Mouse (Mus musculus) lung, embryonic 14.5 days (tissue): ENCODE data around the gene Gm2174. TPM values are rescaled to one million over a fixed set of nuclear protein-coding genes. Genes with fewer than 3 reads are reported as not detected.

Experiments
- ATAC-seq: fragments of 200-750 bp; cut with Nextera tagmentation; 2 replicates; pipeline ENCODE4 v1.8.0; 2017; ENCODE audit warnings: mild to moderate bottlenecking, moderate TSS enrichment, moderate library complexity; ENCODE audit not compliant: insufficient read depth
- DNase-seq: peaks from one replicate; pipeline ENCODE4 v3.0.0-alpha.2; 2015
- H3K27ac ChIP-seq: fragments of 300-500 bp; sonication (generic); 2 replicates; pipeline ENCODE4 v1.5.1; 2014; ENCODE audit warnings: low read depth, mild to moderate bottlenecking, moderate library complexity
- H3K27me3 ChIP-seq: fragments of 300-500 bp; sonication (generic); 2 replicates; pipeline ENCODE4 v1.6.1; 2014; ENCODE audit warnings: low read length, control low read depth; ENCODE audit not compliant: insufficient read depth
- H3K36me3 ChIP-seq: fragments of 300-500 bp; sonication (generic); 2 replicates; pipeline ENCODE4 v1.6.1; 2014; ENCODE audit warnings: control low read depth; ENCODE audit not compliant: insufficient read depth
- H3K4me1 ChIP-seq: fragments of 300-500 bp; sonication (generic); 2 replicates; pipeline ENCODE4 v1.6.1; 2014; ENCODE audit warnings: antibody characterized with exemption, control low read depth; ENCODE audit not compliant: insufficient read depth
- H3K4me2 ChIP-seq: fragments of 300-500 bp; sonication (generic); 2 replicates; pipeline ENCODE4 v1.6.1; 2014; ENCODE audit warnings: mild to moderate bottlenecking
- H3K4me3 ChIP-seq: fragments of 300-500 bp; sonication (generic); 2 replicates; pipeline ENCODE4 v1.5.1; 2014; ENCODE audit warnings: low read depth, low read length
- H3K9ac ChIP-seq: fragments of 300-500 bp; sonication (generic); 2 replicates; pipeline ENCODE4 v1.6.1; 2014
- H3K9me3 ChIP-seq: fragments of 300-500 bp; sonication (generic); 2 replicates; pipeline ENCODE4 v1.6.1; 2016; ENCODE audit warnings: low read depth, low read length, control low read depth
- CTCF ChIP-seq: IDR thresholded peaks from 2 replicates; pipeline ENCODE4 v1.5.1; 2016; ENCODE audit warnings: antibody characterized with exemption, low read depth
- WGBS: fragments of 180-500 bp; shearing (Covaris S2); extraction: QIAGEN DNeasy Blood & Tissue Kit; methylation state at CpG from one replicate; pipeline ENCODE4 v1.1.7; 2014; 5-methylcytosine and 5-hydroxymethylcytosine counted together
- polyA plus RNA-seq: library from polyadenylated mRNA; unstranded; fragments of >200 nt; fragmentation: Nextera tagmentation; extraction: Ambion mirVana; gene quantifications from 2 replicates; pipeline ENCODE4 v1.2.1, GENCODE M21; 2014

Gm2174 gene
- polyA plus RNA-seq, 1 experiment from 2014 or later = 4.5 TPM

DNA sequence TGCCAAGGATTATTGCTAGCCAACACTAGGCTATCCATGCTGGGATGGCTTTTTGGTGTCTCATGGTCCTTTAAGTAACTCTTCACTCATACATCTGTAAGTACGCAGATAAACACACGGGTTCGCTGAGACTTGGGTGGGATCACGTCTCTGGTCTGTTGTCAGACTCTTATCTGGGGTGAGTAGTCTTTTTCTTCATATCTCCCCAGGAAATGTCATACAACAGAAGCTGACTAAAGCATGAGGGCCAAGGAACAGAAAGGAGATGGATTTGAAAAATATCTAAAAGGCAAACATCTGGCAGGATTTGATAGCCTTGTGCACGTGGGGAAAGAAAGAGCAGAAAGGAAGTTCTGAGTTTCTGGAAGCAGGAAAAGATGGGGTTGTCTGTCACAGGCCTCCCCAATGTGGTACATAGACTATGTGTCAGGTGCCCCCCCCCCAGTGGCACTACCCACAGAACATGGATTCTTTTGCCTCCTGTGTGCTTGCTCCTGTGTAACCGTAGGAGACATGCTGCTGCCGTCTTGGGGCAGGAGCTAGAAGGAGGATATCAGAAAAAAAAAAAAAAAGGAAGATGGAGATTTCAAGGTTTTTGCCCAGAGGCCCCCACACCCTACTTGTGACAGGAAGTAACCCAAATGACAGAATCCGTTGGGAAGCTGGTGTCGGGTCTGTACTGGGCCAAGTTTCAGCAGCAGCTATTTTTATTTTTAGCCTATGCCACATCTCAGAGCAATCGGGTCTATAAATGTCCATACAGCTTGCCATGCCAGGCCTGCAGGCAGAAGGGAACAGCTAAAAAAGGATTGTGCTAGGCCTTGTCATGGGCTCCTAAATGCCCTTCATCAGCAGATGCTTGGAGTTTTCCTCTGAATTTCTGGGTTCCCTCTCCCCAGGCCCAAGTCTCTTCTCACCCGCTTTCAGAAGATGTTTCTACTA is 1.0 kb upstream of the Gm2174 start:
- Histone ChIP-seq H3K27me3 (no peaks in the 10 kb centered on the region), H3K27ac (no peak overlapping the region), H3K9ac (no peak overlapping the region), H3K4me3 (no peak overlapping the region), H3K4me2 (no peak overlapping the region), H3K9me3 (no peaks in the 10 kb centered on the region), H3K36me3 (no peaks in the 10 kb centered on the region), H3K4me1 (no peaks in the 10 kb centered on the region)
- TF ChIP-seq CTCF = no peak
- DNase-seq (no peak), ATAC-seq (no peak)
- 45% methylated on average over 11 of the region's 11 CpGs for WGBS

DNA sequence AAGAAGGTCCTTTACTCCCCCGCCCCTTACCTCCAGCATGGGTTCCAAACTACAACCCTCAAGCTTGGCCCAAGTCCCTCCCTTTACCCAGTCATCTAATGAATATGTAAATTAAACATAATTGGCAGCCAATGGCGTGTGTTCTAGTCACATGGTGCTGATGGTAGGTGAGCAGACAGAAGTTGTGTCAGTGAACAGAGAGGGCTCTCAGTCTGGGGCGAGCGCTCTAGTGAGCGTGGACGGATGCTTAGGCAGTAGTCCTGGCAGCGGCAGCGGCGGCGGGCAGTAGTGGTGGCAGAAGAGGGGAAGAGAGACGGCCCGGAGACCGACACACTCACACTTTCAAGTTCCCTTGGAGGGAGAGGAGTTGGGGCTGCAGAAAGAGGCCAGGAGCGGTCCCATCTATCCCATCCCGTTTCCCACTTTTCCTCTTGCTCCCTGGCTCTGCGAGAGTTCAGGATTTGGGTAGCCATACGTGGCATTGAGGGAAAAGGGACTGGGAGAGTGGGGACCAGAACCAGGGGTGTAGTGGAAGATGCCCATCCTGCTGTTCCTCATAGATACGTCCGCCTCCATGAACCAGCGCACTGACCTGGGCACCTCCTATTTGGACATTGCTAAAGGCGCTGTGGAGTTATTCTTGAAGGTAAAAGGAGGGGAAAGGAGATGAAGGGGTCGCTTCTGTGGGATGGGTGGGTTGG is 7.1 kb downstream of the Gm2174 start, which contains the start of gene Ints6l:
TSS of gene Ints6l (plus strand) at position 187 of the 701 bp plus-strand sequence.
- no peaks in the 10 kb centered on the region for H3K4me1 ChIP-seq
- ATAC-seq = peak; percentile 87
- H3K27me3 ChIP-seq = no peaks in the 10 kb centered on the region
- peak within 1 kb of the TSS; percentile 61 for H3K4me2 ChIP-seq
- H3K27ac ChIP-seq = peak within 1 kb of the TSS; percentile 90
- TF ChIP-seq CTCF = no peak
- peak within 1 kb of the TSS; percentile 74 for H3K9ac ChIP-seq
- no peaks in the 10 kb centered on the region for H3K36me3 ChIP-seq
- peak within 1 kb of the TSS; percentile 59 for H3K4me3 ChIP-seq
- DNase-seq = peak; percentile 89
- 4% methylated on average over 22 of the region's 22 CpGs for WGBS
- H3K9me3 ChIP-seq = no peaks in the 10 kb centered on the region

DNA sequence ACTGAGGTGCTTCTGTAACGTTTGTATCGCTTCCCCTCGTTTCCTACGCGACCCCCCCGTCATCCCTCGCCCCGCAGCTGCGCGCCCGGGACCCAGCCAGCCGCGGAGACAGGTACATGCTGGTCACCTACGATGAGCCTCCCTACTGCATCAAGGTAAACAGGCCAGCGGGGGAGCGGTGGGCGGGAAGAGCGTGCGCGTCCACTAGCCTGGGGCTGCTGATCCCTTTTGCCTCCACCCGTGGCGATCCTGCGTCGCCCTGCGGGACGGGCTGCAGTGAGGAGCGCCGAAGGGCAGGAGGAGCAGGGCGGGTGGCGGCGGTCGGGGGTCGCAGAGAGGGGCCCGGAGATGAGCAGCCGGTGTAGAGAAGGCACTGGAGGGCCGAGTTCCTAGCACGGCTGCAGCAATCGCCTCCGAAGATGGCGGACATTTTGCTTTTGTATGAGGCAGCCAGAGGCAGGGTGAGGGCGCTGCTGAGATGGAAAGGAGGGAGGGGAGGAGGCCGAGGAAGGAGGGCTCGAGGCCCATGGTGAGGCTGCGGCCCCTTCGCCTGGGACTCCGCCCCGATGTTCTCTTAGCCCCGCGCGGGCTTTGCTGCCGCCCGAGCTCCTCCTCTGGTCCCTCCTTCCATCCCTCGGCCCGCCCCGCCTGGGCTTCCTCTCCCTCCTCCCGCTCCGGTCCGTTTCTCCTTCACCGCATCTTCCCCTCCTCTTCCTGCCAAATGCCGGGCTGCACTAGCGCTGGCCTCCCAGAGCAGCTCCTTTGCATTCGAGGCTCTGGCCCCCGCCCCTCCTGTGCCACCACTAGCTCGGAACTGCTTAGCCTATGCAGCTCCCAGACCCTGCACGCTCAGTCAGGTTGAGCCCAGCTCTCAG is 7.8 kb downstream of the Gm2174 start:
- Histone ChIP-seq H3K27ac (peak overlapping the region; percentile 90), H3K9me3 (no peaks in the 10 kb centered on the region), H3K36me3 (no peaks in the 10 kb centered on the region), H3K27me3 (no peaks in the 10 kb centered on the region), H3K4me1 (no peaks in the 10 kb centered on the region), H3K4me3 (peak overlapping the region; percentile 59), H3K4me2 (peak overlapping the region; percentile 61), H3K9ac (peak overlapping the region; percentile 74)
- peak; percentile 49 for TF ChIP-seq CTCF
- 14% methylated on average over 49 of the region's 65 CpGs for WGBS
- DNase-seq (peak; percentile 92), ATAC-seq (peak; percentile 95)

DNA sequence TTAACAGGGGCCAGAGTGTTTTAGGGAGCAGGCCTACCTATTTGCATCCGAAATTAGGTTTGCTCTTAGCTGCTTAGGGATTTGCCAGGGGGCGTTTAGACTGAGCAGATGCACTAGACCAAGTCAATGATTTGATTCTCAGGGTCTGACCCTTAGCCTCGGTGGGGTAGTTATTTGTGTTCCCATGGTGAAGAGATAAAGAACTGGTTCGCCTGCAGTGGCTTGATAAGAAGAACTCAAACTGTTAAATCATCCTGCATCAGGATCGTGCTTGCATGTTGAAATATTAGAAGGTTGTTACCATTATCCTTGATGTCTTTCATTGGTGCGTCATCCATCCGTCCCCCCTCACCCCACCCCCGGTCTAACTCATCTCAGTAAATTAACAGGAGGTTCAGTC is 8.6 kb downstream of the Gm2174 start:
- H3K4me3 ChIP-seq = peak overlapping the region; percentile 59
- peak; percentile 1; the same call in 1 of the 2 replicates for ATAC-seq
- no peak for DNase-seq
- 7% methylated on average over 8 of the region's 8 CpGs for WGBS
- peak overlapping the region; percentile 70; the same call in 1 of the 2 replicates for H3K27ac ChIP-seq
- no peaks in the 10 kb centered on the region for H3K4me1 ChIP-seq
- H3K27me3 ChIP-seq = no peaks in the 10 kb centered on the region
- no peaks in the 10 kb centered on the region for H3K9me3 ChIP-seq
- H3K36me3 ChIP-seq = no peaks in the 10 kb centered on the region
- peak overlapping the region; percentile 58 for H3K4me2 ChIP-seq
- TF ChIP-seq CTCF = no peak
- H3K9ac ChIP-seq = peak overlapping the region; percentile 46

DNA sequence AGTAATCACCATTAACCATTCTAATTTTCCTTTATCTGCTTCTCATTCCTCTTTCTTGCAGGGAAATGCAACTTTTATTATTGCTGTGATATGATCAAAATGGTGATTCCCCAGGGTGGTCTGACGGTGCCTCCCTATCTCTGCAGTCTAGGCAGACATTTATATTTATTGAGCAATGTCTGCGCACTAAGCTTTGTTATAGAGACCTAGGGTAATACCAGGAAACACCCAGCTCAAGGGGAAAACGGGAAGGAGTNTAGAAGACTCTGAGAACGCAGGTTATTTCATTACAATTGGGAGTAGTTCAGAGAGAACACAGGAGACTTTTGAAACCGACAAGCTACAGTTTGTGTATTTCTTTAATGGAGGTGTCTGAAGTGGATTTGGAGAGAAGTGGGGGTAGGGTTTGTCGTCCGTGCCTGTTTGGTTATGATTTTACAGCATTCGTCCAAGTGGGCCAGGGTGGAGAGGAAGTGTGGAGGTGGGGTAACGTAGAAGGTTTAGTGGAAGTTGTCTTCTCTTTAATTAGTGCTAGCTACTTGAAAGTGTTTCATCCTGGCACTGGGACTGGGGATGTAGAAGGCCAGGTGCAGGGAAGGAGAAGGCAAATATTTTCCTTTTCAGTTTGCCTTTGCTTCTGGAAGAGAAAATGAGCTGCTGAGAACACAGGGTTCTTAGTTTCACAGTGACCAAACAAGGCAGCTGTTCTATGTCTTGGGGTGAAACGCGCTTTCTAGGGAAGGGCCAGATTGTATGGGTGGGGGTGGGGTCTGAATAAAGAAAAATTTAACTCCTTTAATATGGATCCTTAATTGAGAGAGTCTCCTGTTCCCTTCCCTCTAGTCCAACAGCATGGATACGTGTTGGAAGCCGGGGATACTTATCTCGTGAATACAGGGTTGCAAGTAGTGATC is 14.5 kb downstream of the Gm2174 start:
- ATAC-seq = peak; percentile 65; the same call in 1 of the 2 replicates
- peak overlapping the region; percentile 35 for H3K4me2 ChIP-seq
- WGBS = 32% methylated on average over 14 of the region's 14 CpGs
- no peaks in the 10 kb centered on the region for H3K36me3 ChIP-seq
- no peaks in the 10 kb centered on the region for H3K9me3 ChIP-seq
- peak; percentile 38 for DNase-seq
- H3K4me1 ChIP-seq = peaks cover 3% of the 10 kb centered on the region; the same call in 1 of the 2 replicates
- no peak overlapping the region for H3K9ac ChIP-seq
- TF ChIP-seq CTCF = no peak
- peak overlapping the region; percentile 75; the same call in 1 of the 2 replicates for H3K27ac ChIP-seq
- no peak overlapping the region for H3K4me3 ChIP-seq
- H3K27me3 ChIP-seq = no peaks in the 10 kb centered on the region

DNA sequence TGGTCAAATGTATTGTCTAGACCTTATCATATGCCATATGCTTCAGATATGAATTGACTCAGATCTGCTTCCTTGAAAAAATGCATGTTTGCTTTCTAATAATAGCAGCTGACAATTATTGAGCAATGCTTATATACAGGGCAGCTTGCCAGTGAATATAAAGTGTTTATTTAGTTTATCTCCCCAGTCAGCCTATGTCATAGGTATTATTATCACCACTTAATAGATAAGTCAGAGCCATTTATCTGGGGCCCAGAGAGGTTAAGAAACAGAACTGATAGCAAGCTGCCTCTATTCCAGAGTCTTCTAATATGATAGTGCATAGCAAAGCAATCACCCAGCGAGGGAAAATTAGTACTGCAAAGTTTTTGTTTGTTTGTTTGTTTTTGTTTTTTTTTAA is 17.1 kb downstream of the Gm2174 start:
- H3K36me3 ChIP-seq = no peaks in the 10 kb centered on the region
- no peak overlapping the region for H3K27ac ChIP-seq
- no peak for ATAC-seq
- TF ChIP-seq CTCF = no peak
- 47% methylated on average over 1 of the region's 1 CpGs for WGBS
- H3K27me3 ChIP-seq = no peaks in the 10 kb centered on the region
- H3K4me1 ChIP-seq = peaks cover 3% of the 10 kb centered on the region; the same call in 1 of the 2 replicates
- no peaks in the 10 kb centered on the region for H3K9me3 ChIP-seq
- H3K4me3 ChIP-seq = no peak overlapping the region
- no peak overlapping the region for H3K4me2 ChIP-seq
- H3K9ac ChIP-seq = no peak overlapping the region
- DNase-seq = peak; percentile 57
